Mouse (Mus musculus) hindlimb bud, embryonic 11.5 days (tissue): ENCODE measurements at regions not wholly inside any gene's neighbourhood (a gene's known extent, or its start where the extent isn't known, plus 50 kb on each side); places are given as distances from the start of the nearest gene placed in this dataset.

Source experiments
- DNase-seq: peaks from one replicate; pipeline ENCODE4 v3.0.0-alpha.2; 2012; ENCODE audit warnings: low read depth, low spot score; ENCODE audit errors: extremely low spot score

DNA sequence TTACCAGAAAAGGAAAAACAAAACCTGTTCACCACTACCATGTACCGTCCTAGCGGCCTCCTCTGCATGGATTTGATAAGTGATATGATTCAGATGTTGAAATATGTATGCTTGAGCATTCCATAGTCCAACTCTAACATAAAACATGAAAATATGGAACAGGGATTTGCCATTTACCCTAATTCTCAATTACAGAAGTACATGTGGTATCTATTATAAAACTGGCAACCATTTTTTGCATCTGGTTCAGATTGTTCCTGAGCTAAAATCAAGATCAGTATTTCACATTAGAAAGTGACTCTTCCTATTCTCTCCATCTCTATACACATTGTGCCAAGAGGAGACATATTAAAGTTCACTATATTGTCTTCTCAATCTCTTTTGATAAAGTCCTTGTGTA is 363.3 kb upstream of the Robo1 start:
- no peak for DNase-seq

DNA sequence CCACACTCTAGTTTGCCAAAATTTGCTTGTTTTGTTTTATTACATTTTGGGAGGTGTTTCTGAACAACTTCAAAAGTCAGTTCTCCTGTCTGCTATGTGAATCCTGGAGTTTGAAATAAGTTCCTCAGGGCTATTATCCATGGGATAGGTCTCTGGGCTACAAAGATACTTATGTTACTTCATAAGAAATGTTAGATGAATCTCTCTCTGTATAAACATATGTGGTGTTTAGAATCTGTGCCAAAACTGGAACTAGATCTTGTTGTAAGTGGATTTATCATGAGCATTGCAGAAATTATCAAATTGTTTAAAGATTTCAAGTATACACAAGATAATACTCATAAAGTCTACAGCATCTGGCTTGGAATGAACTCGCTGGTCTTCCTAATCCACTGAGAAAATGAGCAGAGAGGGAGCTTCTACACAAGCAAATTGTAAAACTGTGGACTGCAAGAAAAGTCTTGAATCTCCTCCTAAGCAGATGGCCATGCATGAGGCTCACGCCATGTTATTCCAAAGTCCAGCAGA is 355.2 kb upstream of the Robo1 start:
- DNase-seq = no peak

DNA sequence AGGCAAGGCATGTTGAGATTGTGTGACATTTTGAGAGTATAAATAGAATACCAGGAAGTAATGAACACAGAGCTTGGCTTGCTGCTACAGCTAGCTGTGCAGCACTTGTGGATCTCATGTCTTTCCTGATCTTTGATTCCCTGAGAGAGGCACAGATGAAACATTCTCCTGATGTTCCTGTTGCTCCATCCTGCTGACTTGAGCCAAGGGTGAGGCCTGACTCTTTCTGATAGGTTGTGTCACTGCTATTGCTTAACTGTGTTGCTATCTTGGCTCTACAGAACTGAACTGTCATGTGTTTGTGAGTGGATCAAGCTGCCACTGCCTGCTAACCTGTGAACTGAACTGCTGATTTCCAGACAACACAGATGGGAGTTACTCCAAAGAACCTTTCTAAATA is 344.5 kb upstream of the Robo1 start:
- no peak for DNase-seq

DNA sequence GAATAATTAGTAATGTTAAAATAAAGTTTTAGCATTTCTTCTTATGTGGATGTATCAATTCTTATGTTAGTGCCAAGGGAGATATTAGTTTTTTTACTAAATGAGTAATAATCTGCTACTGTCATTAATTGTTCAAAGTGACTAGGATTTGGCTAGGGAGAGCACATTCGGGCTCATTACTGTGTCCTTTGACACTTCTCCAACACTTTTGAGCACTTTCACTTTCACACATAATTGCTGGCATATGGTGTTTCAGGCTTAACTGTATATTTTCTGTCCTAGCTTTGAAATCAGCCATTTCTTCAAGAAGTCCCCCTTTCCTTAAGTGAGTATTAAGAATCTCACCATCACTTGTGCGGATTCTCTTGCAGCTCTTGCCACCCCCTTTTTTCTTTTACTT is 334.3 kb upstream of the Robo1 start:
- DNase-seq = no peak

DNA sequence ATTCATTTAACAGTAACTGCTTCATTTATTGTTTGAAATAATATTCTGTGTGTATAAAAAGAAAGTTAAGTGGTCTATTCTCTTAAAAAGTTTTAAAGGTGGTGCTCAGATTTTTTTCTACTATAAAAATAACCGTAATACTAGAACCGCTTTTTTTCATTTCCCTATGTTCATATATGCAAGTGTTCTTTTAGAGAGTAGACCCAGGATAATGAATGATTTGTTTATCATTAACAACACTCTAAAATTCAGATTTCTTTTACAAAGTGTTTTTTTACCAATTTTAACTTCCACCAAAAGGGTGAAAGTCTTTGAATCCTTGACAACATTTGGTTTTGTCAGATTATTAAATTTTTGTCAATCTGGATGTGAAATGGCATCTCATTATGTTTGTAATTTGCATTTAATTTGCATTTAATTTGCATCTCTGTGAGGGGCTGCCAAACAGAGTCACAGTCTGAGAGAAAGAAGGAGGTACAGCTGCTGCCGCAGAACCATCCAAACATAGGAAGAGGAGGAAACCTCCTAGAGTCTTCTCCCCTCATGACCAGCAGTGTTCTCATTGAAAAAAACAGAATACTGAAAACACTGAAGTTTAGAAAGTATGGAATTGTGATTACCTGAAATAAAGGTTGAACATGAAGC is 310.4 kb upstream of the Robo1 start:
- no peak for DNase-seq

DNA sequence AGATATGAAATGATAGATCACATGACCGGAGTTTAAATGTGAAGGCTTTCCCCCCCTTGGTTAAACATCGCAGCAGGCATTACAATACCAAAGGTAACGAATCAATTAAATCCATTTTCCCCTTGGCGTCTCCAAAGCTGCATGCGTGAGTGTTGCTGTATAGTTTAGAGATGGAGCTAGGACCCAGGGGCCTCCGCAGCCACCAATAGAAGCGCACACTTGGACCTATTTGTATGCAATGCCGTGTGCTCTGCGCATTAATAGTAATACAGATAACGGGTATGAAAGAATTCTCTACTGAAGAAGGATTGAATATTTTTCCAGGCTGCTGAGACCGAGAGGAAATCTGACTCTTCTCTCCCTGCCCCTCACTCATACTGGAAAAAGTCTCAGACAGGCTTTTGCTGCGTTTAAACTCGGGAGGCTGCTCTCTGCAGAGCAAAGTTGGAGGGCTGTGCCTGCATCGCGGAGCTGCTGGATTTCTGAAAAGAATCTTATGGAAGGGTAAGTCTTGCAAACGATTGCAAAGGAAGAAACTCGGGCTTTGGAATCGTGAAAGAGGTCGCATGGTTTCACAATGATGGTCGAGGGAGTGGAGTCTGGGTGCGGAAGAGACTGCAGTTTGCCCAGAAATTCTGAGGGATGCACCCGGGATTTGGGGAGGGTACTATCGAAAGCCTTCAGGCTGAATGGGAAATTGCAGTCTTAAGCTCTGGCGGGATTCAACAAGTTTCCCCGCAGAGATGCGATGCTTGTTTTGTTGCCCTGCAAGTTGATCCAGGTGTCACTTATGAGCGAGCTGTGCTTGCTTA is 280.5 kb upstream of the Robo1 start:
- peak; percentile 58 for DNase-seq

DNA sequence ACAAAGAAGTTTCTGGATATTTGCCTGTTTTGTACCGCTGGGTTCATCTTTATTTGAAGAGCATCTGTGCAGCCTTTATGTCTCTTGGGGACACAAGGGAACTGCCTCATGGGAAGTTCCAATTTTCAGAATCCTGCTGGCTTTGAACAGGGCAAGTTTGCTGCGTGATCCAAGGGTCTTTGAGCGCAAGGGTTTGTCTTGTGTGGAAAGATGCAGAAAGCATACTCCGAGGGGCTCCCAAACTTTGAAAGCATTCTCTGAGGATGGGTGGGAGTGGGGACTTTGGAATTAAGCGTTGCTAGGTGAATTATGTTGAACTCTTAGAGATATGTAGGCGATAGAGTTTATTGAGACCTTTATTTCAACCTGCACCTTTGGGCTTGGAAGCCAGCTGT is 279.9 kb upstream of the Robo1 start:
- DNase-seq = no peak

DNA sequence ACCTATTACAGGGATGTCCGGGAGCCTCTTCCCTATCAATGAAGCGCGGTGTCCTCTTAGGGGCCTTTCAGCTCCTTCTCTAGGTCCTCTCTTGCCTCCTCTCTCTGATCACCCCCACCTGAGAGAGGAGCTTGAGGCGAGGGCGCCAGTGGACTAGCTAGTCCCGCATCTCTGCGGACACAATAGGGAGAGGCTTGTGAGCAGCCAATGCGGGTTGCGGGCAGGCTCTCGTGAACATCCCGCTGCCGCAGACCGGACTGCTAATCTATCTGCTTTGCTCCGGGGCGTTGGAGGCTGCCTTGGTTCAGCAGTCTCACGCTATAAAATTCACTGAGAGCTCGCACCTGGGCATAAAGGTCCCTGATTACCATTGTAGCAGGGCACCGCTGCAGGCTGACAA is 279.3 kb upstream of the Robo1 start:
- no peak for DNase-seq

DNA sequence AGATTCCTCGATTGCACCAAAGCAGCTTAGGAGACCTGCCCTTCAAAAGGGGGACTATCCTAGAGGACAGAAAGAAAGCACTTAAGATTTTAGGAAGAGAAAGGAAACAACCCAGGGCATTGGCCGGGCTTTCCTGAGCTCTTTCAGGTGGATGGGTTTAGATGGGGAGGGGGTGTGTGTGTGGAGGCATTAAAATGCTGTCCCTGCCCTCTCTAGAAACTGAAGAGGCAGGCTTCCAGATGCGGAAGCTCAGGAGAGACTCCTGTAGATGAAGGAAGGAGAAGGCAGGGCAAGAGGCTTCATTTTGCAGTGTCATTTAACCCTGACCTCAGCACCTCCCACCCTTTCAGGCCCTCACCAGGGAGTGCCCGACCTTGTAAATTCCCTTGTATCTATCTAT is 278.8 kb upstream of the Robo1 start:
- DNase-seq = no peak

DNA sequence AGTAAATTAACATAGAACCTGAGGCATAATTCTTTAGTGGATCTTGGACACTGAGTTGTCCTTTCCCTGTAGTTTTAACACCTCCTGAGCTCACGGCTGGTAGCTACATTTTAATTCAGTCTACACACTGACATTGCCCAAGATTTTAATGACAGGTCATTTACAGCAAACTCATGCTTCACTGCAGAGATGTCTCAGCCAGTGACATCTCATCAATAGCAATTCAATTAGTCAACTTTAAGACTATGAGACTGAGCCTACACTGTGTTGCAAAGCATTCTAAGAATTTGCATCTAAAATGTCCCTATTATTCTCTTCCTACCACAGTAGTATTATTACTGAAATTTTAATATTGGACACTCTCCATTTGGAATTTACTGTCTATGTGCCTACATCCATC is 239.9 kb upstream of the Robo1 start:
- DNase-seq = no peak

DNA sequence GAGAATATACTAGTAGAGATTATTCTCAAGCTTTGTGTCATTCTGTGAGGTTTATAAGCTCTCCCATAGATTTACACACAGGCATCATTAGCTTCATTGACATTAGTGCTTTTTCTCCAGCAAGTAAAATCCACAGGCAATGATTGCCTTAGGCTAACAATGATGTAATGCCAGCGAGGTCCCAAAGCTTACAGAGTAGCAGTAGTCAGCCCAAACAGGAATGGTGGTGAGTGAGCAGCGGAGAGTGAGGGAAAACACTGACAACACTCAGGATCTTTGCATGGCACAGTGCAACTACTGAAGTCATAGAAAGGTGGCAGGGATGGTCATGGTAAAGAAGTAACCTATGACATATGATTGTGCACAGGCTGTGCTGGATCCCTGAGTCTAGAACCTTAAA is 238.5 kb upstream of the Robo1 start:
- no peak for DNase-seq

DNA sequence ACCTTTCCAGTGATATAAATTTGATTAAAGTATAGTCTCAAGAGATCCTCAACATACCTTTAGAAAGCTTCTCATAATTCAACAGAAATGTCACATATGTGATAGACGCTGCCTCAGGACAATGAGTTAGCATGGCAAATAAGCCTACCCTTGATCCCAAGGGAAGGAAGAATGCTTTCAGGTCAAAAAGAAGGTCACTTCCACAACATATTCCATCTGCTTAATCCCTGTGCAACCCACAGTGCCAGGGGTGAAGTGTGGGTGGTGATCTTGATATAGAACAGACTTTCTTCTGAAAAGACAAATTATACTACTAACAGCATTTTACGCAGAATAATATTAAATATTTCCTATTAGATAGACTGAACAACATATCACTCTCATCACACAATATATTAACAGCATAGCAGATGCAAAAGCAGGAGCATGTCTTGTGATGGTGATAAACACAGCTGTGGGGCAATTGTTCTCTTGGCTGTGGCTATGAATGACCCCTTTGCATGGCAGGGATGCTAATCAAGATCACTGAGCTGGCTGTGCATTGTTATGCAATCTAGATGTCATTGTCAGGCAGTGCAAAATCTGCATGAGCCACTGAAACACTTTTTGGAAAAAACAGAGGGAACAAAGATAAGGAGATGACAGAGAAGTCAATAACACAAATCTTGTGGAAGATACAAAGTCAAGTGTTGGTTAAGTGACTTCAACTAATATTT is 236.2 kb upstream of the Robo1 start:
- DNase-seq = no peak

DNA sequence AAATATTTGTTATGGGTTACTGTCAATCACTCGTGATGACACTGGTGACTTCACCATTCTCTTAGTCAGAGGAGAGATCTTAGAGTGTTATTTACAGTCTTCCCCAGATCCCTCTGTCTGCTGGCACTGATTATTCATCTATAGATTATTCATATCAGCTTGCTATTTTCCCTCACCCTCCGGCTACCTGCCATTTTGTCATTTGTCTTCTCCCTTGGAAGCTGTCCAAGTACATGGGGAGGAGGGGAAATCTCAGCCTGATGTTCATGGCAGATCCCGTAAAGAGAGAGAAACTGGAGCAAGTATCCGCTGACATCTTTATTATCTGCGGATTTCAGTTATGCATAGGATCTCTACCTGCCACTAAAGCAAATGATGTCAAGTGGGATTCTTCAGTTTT is 222.9 kb upstream of the Robo1 start:
- no peak for DNase-seq

DNA sequence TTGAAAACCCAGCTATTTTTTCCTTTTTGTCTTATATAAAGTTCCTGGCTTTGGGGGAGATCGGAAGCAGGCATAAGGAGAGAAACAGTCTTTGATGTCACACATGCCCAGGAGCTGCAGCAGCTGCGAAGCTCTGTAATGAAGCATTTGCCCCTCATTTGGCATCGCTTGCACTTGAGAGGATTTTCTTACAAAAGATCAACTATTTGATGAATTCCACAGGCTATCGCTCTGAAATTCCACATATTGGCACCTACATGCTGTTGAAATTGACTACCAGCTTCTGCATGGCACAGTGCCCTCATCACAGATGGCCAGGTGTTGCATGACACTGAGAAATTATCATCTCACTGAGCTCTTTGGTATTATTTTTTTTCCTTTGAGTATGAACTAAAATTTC is 220.1 kb upstream of the Robo1 start:
- DNase-seq = no peak

DNA sequence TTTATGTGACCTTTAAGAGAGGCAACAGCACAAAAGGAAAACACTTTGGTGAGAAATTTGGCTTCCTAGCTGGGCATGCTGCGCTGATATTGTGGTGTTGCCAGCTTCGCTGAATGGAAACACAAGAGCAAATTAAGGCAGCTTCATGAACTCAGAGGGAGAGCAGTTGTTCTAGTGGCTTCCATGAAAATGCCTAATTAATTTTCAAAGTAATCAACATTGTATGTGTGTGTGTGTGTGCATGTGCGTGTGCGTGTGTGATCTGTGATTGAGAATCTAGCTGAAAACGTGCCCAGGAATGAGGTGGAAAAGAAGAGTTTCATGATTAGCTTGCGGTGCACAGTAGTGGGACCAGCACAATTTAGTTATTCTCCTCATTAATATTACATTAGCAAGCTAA is 219.2 kb upstream of the Robo1 start:
- no peak for DNase-seq
